Mouse (Mus musculus): ENCODE results near the gene Rhobtb1.

Gene Rhobtb1

DNA sequence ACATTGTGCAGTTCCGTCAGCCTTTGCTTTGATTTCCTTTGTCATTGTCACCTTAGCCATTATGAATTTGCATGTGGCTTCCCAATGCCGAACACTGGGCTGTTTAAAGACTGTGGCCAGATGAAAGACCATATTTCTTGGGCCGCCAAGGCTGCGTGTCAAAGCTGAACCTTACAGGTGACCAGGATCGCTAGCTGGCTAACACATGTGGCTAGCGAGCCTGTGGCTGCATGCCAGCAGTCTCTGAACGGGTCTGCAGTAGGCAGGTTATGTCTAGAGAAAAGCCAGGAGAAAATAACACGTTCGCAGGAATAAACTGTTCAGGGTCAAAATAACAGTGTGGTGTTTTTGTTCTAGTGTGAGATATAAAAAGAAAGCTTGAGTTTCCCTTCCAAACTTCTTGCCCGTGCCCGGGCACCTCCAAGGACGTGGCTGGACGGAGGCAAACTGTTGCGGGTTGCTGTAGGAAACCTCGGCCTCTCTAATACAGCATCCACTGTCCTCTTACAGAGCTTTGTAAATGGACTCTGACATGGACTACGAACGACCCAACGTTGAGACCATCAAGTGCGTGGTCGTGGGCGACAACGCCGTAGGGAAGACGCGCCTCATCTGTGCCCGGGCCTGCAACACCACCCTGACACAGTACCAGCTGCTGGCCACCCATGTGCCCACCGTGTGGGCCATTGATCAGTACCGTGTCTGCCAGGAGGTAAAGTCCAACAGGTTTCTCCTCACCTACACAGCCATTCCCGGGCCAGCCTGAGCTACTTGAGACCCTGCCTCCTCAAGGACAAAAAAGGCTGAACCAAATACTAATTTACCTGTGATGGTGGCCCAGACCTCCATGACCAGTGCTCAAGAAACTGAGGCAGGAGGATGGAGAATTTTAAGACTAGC lies 97.3 kb downstream of the Rhobtb1 start:
- no peak for DNase-seq

DNA sequence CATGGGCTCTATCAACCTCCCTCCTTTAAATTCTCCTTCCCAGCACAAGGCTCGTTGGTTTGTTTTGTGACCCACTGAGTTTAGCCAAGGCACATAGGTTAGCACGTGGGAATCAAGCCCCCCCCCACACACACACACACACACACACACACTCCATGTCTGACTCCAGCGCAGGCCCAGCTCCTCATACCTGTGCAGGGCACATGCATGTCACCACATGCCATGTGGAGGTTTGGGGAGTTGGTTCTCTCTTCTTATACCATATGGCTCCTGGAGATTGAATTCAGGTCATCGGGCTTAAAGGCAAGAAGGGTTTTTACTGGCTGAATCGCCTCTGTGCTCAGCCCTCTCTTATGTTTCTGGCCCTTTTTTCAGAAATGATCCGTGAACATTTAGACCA lies 100.0 kb downstream of the Rhobtb1 start:
- no peak for DNase-seq

DNA sequence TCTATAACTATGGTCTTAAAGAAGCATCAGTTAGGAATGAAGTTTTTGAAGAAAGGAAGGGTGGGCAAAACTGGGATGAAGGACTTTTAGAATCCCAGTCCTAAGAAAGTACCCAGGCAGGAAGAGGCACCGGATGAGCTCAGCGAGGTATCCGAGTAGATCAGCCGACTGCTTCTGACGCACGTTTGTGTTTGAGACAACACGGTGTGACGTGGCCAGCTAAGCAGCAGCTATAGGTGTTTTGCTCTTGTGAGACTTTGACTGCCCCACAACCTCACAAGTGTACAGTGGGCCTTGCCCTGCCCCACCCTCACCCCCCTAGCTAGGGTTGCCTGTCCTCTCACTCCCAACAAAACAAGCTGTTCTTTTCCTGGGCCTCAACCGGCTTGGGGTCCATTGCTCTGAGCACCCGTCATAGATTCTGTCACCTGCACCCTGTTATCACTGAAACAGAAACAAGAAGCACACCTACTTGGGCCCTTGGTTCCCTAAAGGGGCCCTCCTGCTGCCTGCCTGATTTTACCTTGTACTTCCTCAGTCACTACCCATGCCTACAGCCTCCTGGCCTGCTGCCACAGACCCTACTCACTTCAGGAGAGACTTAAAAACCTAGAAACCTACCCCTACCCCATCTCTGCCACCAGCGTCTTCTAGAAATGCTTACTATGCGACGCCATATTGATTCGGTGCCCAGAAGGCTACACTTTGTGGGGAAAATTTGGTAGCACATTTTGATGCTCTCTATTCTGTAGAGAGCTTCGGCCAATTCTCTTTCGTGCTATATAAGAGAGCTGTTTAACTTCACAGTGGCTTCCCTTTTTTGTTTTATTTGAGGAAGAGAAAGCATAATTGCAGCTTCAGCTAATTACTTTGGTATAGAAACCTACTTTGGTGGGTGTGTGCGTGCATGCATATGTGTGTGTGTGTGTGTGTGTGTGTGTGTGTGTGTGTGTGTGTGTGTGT lies 101.2 kb downstream of the Rhobtb1 start:
- no peak for DNase-seq

DNA sequence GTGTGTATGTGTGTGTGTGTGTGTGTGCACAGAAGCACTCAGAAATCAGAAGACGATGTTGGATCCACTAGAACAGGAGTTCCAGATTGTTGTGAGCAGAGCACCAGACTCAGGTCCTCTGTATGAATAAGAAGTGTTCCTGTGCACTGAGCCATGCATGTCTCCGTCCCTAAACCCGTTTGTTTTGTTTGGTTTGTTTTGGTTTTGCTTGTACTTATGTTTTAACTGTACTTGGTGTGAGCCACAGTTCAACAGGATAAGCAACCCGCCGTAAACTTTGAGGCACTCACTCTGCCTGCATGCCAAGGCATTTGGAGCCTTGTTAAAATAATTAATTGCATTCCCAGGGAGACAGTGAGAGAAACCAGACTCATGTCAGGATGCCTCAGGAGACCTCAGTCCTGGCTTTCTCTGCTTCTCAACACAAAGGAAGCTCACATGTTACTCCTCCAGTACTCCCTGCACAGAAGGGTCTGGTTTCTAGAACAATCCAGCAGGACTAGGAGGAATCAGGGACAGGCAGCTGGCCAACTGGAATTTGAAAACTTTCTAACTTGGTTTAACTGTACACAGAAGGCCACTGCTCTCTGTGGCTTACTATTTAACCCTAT lies 101.9 kb downstream of the Rhobtb1 start:
- peak; percentile 59 for DNase-seq

DNA sequence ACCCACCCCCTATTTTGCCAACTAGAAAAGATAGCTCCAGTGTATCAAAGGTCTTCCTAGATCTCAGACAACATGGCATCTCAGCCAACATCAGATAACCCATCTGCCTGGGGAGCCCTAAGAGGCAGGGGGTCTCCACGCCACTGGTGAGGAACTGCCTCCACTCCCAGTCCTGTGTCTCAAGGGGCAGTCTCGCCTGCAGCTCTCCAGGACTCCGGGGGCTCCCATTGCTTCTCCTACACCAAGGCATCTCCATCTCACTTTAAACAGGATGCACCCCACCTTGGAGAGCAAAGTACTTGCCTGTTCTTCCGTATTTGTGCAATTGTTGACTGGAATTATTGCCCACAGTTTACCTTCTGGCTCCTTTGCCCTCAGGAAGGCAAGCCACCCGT lies 102.4 kb downstream of the Rhobtb1 start:
- no peak for DNase-seq

DNA sequence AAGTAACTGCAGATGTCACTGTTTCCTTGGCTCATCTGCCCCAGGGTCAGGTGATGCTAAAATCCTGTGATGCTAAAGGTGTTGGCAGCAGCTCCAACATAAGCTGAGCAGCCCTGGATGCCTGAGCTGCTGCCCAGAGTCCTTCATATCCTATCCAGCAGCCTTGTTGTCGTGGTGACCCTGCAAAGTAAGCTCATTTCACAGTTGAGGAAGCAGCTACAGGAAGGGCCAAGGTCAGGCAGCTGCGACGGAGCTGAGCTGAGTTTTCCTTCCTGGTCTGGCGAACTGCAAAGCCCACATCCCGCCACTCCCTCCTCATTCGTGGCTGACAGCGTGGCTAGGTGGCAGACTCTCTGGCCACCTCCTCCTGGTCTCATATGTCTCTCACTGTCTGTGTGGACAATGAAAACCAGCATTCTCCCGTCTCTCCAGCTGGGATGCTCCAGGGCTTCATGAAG lies 103.2 kb downstream of the Rhobtb1 start:
- DNase-seq = peak; percentile 70

DNA sequence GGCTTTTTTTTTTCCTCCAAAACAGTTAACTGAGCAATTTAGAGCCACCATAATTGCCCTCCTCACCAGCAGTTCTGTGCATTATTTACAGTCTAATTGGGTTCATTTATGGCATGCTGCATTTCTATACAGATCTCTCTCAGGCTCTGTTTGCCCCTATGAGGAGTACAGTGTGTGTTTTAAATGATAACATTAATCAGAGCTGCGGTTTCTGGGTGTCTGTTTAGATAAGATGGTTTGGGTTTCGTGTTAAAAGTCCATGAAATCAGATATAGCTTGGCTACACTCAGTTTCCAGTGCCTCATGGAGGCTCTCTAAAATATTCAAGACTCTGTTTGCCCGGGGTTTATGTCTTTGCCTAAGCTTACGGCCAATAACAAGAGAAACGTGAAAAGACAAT lies 104.4 kb downstream of the Rhobtb1 start:
- no peak for DNase-seq

DNA sequence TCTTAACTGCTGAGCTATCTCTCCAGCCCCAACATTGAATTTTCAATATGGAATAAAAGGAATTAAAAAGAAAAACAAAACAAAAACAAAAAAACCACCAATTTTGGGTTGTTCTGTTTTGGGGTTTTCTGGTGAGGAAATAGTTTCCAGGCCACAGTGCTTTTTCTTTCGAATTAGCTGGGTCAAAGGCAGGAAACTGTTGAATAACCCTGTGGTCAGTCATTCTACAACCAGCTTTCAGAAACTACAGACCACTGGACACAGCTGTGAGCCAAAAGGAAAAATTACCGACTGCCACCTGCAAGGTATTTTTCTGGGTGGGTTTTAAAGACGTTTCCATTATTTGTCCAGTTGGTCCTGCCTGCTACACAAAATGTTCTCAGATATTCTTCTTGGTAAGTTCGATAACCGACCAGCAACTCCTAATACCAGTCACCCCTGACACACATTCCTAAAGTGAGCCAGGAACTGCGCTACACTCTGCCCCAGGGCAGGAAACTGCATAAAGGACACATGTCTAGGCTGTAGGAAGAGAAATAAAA lies 106.4 kb downstream of the Rhobtb1 start:
- DNase-seq = no peak

DNA sequence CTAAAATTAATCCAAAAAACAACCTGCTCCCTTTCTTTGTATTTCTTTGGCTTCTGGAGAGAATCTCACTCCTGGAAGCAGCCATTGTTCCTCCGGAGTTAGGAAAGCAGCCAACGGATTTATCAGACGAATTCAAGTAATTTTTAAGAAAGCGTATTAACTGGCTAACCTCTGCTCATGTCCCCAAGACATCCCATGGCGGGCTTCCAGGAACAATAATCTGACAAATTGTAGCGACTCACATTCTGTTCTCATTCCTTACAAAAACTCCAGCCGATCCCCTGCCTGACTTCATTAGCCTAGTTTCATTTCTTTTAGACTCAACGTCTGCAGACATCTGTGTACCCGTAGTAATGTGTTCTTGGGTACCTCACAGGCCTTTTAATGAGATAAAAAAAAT lies 107.4 kb downstream of the Rhobtb1 start:
- no peak for DNase-seq

DNA sequence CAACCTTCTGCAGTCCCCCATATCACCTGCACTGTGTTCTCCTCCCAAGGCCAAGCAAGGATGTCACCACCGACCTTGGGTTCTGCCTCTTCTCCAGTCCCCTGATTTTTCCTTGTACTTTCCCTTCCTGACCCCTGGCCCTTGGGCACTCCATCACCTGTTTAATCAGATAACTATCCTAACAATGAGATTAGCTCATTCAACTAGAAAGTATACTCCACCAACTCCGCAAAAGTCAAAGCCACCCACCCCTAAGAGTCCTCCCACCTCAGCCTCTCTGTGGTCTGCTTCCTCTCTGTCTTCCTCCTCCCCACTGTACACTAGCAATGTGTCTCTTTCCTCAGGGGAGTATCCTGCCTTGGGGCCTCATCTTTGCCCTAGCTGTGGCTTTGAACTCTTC lies 107.9 kb downstream of the Rhobtb1 start:
- DNase-seq = no peak

DNA sequence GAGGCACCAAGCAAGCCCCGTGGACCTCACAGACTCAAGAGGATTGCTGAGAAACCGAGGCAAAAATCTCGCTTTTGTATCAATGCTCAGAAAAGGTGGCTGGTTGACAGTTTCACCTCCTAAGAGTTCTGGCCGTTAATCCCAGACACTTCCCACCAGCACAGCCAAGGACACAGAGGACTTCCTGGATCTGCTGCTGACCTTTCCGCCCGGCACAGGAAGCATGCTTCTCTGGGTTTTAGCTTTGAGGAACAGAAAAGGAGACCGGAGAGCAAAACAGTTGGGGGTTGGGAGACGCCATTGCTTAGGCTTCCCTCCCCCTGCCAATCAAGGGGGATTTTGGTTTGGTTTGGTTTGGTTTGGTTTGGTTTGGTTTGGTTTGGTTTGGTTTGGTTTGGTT lies 108.7 kb downstream of the Rhobtb1 start:
- DNase-seq = no peak

DNA sequence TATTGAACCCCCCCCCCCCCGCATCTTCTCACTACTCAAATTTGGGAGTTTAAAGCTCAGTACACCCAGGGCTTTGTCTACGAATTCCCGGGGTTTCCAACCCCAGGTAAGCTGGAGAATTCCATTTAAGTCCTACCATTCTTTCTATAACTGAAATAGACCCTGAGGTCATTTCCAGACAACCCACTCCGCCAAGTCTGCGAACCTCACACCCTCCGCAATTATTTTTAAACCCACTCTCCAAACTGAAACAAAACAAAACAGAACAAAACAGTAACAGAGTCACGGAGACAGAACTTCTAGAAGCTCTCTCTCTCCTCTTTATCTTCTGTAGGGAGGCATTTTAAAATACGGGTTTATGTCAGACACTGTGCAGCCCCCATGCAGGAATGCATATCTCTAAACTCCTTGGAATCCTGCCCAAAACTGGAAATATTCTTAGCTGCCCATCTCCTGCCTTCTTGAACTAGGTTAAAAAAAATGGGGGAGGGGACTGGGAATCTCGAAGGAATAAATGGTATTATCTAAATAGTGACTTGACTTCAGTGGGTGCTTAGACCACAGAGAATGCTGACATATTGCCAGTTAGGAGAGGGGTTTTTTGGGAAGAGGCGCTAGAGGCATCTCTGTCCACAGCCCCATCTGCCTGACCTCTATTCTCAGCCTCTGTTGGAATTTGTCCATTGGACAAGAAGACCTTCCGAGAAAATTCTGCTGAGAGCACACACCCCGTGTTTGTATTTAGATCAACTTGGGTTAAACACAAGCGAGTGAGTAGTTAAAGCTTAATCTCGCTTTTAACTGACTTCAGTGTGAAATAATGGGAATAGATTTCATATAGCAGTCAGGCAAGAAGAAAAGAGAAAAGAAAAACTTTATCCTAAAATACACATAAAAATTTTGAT lies 111.9 kb downstream of the Rhobtb1 start:
- no peak for DNase-seq

DNA sequence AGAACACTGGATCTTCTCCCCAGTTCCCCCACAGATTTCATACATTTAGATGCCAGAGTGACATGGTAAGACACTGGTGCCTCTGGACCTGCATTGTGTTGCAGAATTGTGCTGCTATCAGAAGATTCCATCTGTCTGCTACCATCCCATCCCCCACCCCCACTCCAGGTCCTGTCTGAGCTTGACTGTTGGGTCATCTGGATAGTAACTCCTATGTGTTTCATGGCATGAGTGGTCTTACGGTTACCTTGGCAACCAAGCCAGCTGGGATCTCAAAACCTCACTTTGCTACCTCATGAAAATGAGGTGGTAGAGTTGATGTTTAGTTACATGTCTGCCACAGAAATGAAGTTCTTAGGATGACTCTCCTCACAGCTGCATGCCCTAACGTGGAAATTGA lies 112.7 kb downstream of the Rhobtb1 start:
- peak; percentile 46 for DNase-seq

DNA sequence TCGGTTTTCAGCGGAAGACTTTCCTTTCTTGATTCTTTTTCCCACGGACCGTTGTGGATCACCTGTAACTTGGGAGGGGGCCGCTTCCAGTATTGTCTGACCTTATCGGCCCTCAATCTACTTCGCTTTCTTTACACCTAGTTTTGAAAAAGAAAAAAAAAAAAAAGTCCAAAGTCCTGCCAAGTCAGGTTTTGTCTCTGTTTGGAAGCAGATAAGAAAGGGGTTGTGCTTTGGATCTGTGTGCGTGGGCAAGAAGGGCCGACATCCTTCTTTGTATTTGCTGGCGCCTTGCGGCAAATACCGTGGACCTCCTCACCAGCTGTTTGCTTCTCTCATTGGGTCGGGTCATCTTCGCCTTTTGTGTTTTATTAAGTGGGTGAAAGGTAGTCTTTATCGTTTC lies 114.2 kb downstream of the Rhobtb1 start:
- no peak for DNase-seq

DNA sequence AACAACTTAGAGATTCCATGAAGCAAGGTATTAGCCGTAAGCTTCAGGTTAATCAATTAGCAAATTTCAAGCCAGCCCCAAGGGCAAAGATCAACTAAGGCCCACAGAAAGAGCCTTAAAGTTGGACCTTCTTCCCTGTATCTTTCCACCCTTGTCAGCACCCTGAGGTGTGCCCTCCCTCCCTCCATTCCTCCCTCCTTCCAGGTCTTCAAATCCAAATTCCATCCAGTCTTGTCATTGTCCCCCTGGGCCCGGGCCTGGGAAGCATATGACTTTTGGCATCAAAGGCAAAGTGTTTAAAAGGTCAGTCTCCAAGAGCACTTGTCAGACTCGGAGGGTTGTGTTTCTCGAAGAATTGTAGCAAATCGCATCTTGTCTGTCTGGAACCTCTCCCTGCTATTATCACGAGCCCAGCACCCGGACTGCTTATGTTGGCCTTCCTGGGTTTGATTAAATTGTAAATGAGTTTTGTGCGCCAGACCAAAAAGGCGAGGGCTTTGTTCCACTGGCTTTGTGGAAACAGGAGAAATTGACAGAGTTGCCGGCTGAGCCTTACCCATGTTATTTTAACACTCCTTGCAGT lies 116.9 kb downstream of the Rhobtb1 start:
- no peak for DNase-seq

DNA sequence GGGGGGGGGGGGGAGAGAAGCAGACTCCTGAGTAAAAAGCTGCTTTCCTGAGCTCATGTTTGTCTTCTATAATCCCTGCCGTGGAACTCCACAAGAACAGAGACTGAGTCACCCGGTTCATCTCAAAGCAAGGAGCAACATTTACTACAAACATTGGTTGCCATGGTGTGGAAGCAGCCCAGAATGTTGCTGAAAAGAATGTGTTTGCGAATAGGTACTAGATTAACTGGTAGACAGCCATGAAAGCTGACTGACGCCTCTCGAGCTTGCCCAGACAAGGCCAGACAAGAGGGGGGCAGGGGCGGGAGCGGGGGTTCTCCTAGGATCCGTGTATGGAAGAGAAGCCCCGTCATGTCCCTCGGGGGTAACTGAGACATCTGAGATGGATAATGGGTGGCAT lies 120.2 kb downstream of the Rhobtb1 start:
- no peak for DNase-seq

DNA sequence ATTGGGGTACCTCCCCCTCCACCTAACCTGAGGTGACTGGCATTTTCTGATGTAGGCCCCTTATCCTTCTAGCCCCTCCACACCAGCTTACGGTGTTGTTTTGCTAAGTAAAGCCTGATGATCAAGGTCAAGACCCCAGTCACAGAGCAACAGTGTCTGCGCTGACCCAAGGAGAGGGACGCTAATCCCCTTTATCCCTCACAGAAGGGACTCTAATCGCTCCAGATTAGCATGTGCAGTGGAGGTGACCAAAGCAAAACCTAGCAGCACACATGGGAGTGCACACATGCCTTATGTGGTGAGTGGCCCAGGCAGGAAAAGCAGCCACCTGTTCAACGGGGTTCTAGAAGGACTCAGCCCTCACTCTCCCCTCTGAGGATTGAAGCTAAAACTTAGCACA lies 123.0 kb downstream of the Rhobtb1 start:
- no peak for DNase-seq

DNA sequence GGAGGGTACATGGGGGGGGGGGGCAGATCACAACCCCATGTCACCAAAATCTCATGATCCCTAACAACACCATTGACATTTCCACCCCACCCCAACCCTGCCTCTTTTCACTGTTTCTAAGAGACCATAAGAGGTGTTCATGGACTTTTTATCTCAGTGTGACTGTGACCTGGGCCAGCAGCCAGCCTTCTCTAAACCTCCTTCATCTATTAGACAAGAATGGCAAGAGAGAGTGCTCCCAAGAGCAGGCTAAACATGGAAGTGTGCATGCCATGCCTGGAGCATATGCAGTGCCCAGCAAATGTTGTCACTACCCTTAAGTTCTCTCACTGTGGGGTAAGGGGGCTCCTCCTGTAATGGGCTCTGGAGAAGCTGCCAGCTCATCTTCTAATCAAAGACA lies 123.5 kb downstream of the Rhobtb1 start:
- DNase-seq = no peak

DNA sequence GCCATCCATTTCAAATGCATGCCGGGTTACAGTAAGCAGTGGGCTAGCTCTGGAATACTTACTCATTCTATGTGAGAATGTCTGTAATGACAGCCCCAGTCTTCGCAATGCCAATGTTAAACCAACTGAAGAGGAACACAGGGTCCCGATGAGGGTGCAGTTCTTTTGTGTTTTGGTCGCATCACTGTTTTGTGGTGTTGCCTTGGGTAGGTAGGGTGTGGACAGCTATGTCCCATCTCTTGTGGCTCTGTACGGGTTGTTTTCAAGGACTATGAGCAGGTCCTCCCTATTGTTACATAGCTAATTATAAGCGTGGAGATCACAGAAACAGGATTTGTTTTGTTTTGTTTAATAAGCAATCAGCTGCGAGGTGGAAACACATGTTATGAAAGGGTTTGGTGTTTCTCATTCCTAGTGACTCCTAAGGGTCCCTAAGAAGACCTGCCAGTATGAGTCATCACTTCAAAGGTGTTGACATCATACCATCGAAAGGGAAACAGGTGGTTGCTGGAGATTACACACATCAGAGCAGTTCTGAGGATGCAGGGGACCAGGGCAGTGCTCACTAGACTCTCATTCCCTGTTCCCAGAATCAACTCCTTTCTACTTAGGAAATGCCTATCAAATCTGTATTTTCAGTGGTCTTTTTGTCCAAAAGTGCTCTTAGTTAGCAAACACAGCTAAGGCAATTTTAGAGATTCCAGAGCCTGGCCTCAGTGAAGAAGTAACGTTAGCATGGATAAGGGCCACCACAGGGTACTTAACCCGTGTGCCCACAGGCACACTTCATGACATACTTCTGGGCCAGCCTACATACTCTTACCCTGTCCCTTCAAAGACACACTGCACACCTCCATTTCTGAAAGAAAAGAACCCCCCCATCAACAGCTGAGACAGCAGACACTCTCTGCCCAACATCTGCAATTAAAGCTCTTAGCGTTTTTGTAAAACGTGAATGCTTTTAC lies 124.9 kb downstream of the Rhobtb1 start:
- DNase-seq = no peak

DNA sequence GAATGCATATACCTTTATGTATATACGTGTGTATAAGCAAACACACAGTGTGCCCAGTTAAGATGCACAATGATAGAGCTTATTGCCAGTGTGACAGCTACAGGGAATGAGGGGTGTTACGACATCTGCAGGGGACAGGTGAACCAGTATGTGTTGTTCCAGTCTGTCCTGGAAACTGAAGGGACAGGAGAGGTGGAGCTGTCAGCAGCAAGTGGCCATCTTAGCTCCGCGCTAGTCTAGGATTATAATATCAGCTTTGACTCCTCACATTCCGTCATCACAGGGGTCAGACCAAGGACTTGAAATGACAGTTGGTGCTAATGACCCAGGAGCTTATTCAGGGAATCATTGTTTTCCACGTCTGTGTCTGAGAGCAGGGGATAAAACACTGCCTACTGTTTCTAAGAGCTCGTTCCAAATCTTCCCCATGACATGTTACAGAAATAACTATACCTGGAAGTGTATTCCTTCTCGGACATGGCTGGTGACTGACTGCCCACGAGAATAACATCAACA lies 125.7 kb downstream of the Rhobtb1 start:
- DNase-seq = no peak
